In genomic region chr19:44875718-44876117, GRCm38 (mm10) we compare ENCODE assay signal across 12 mouse cellular contexts.
"Had no signal": no experiment of that assay in that cellular context is flagged by ENCODE, and none has a peak within 500 bp of the region (broad histone marks: within the 10 kb centered on the region; RNA-seq: fewer than 3 reads in every experiment).

No protein-coding gene starts in this region.

- H3K27ac ChIP-seq: limb, embryonic 12.5 days; liver, embryonic 13.5 days; midbrain, embryonic 13.5 days; stomach, embryonic 15.5 days had no signal

- H3K4me3 ChIP-seq: limb, embryonic 12.5 days; liver, embryonic 13.5 days; midbrain, embryonic 13.5 days; neural tube, embryonic 13.5 days; stomach, embryonic 15.5 days had no signal

- H3K36me3 ChIP-seq: limb, embryonic 12.5 days; liver, embryonic 13.5 days; midbrain, embryonic 13.5 days; neural tube, embryonic 13.5 days; stomach, embryonic 15.5 days had no signal

- H3K4me2 ChIP-seq: limb, embryonic 12.5 days; liver, embryonic 13.5 days; midbrain, embryonic 13.5 days; neural tube, embryonic 13.5 days; stomach, embryonic 15.5 days had no signal

- H3K9ac ChIP-seq: limb, embryonic 12.5 days; liver, embryonic 13.5 days; liver, postnatal 0 days; midbrain, embryonic 13.5 days; neural tube, embryonic 13.5 days; stomach, embryonic 15.5 days had no signal

- H3K4me1 ChIP-seq: limb, embryonic 12.5 days; liver, embryonic 13.5 days; midbrain, embryonic 13.5 days; stomach, embryonic 15.5 days had no signal

- DNase-seq: kidney, adult 8-10 months; kidney, postnatal 4 days; liver; liver, embryonic 13.5 days; liver, postnatal 0 days; retina, postnatal 1 day; thymus, postnatal 36 days had no signal

- ATAC-seq: intestine, embryonic 16.5 days; liver, postnatal 0 days; midbrain, embryonic 13.5 days had no signal

- H3K9me3 ChIP-seq: limb, embryonic 12.5 days; liver, embryonic 13.5 days; midbrain, embryonic 13.5 days; neural tube, embryonic 13.5 days; stomach, embryonic 15.5 days had no signal
